ENCODE assay signal across 11 mouse cellular contexts in the genomic region with DNA sequence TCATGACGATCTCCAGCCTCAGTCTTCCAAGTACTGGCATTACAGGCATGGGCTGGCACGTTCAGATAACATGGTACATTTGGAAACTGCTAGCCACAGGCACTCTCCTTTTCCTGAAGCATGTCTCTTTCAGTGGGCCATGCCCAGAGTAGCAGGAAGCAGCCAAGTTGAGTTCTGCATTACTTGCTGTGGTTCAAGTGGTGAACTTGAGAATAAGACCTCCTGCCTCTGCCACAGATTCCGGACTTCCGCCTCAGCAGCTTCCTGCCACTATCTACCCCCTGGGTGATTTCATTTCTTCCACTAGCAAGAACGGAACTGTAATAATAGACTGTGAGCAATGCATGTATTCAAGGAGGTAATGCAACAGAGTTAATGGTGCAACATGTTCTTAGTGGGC.
A peak's percentile ranks its signal among the peaks of the same experiment; 100 is the strongest.
DNase-seq lines count a peak whose midpoint lies in the region; TF ChIP-seq lines count a peak whose summit lies in the region.
"Had no signal": no experiment of that assay in that cellular context is flagged by ENCODE, and none has a peak within 500 bp of the region (broad histone marks: within the 10 kb centered on the region; RNA-seq: fewer than 3 reads in every experiment).

No protein-coding gene starts in this region.

- H3K4me1 ChIP-seq in bone marrow, adult 2 months (ENCODE audit: control insufficient read depth, insufficient read depth, low read length) = peaks cover 6% of the 10 kb centered on the region
- H3K4me1 ChIP-seq: hindbrain, embryonic 13.5 days had no signal

- no peaks in the 10 kb centered on the region for H3K79me2 ChIP-seq in macrophage (ENCODE audit: inconsistent target)

- 3% methylated on average over 5 of the region's 5 CpGs for WGBS in bone marrow, adult 2 months
- 0% methylated on average over 5 of the region's 5 CpGs for WGBS in macrophage (ENCODE audit: missing documents)

- H3K27ac ChIP-seq in bone marrow, adult 2 months (ENCODE audit: control insufficient read depth, insufficient read depth, low read depth, low read length, poor library complexity) = peak overlapping the region; percentile 81
- peak overlapping the region; percentile 73 for H3K27ac ChIP-seq in macrophage
- H3K27ac ChIP-seq: hindbrain, embryonic 13.5 days; kidney, embryonic 15.5 days; limb, embryonic 13.5 days had no signal

- H3K4me3 ChIP-seq in bone marrow, adult 2 months (replicated peaks; ENCODE audit: control insufficient read depth, low read depth, low read length) = no peak overlapping the region
- no peak overlapping the region for H3K4me3 ChIP-seq in macrophage (ENCODE audit: inconsistent target)
- H3K4me3 ChIP-seq: hindbrain, embryonic 13.5 days; kidney, embryonic 15.5 days; limb, embryonic 13.5 days had no signal

- no peak for TF ChIP-seq POLR2A in bone marrow, adult 2 months (IDR thresholded peaks at IDR 0.05; ENCODE audit: borderline replicate concordance, control insufficient read depth, low read depth, low read length)

- no peaks in the 10 kb centered on the region for H3K36me3 ChIP-seq in macrophage (ENCODE audit: inconsistent target)
- H3K36me3 ChIP-seq: hindbrain, embryonic 13.5 days; kidney, embryonic 15.5 days; limb, embryonic 13.5 days had no signal

- peak; percentile 37 to 52 for DNase-seq in lung, adult 18-20 months
- DNase-seq in lung, postnatal 10 days = no peak
- peak; percentile 59 for DNase-seq in thymus, postnatal 14 days
- no peak for DNase-seq in urinary bladder, postnatal 10 days (ENCODE audit: low spot score)
- DNase-seq in layer of hippocampus, adult 18-20 months (ENCODE audit: low spot score in 2 of 2) = no peak
- DNase-seq in left cerebral cortex, adult 11 months (ENCODE audit: low spot score) = no peak

- TF ChIP-seq CTCF in bone marrow, adult 2 months (IDR thresholded peaks at IDR 0.05; ENCODE audit: control insufficient read depth, insufficient read depth, low read length) = no peak

Comparison
In these comparisons a context has a peak if more than half of its experiments do, and no peak if none do; other contexts are left out.
1. DNase-seq: peak in lung, adult 18-20 months (2 of 2) and thymus, postnatal 14 days (single experiment); none in lung, postnatal 10 days (single experiment), urinary bladder, postnatal 10 days (single experiment), layer of hippocampus, adult 18-20 months (0 of 2) and left cerebral cortex, adult 11 months (single experiment).